Mouse (Mus musculus): ENCODE data around the gene Ccdc50.

Ccdc50 gene

GRCm38 (mm10) chr16:27395251-27396037 is 6.8 kb downstream of the Ccdc50 start:
- in situ Hi-C loops (cut with MboI), result no loop called here

GRCm38 (mm10) chr16:27396951-27397350 is 8.3 kb downstream of the Ccdc50 start:
- in situ Hi-C loops (cut with MboI), result no loop called here

- in situ Hi-C loops (cut with MboI), result no loop called here
Measured at GRCm38 (mm10) chr16:27399026-27399718, 10.5 kb downstream of the Ccdc50 start.

- in situ Hi-C loops (cut with MboI), result no loop called here
Measured at GRCm38 (mm10) chr16:27399719-27400253, 11.1 kb downstream of the Ccdc50 start.

GRCm38 (mm10) chr16:27401579-27401978 is 12.9 kb downstream of the Ccdc50 start:
- in situ Hi-C loops (cut with MboI), result no loop called here

GRCm38 (mm10) chr16:27404107-27404506 is 15.4 kb downstream of the Ccdc50 start:
- in situ Hi-C loops (cut with MboI), result no loop called here

GRCm38 (mm10) chr16:27416937-27417584 is 28.4 kb downstream of the Ccdc50 start:
- in situ Hi-C loops (cut with MboI), result no loop called here

GRCm38 (mm10) chr16:27417632-27418031 is 29.0 kb downstream of the Ccdc50 start:
- in situ Hi-C loops (cut with MboI), result no loop called here

- in situ Hi-C loops (cut with MboI), result no loop called here
Measured at GRCm38 (mm10) chr16:27420982-27421381, 32.3 kb downstream of the Ccdc50 start.

GRCm38 (mm10) chr16:27435034-27435433 is 46.4 kb downstream of the Ccdc50 start:
- in situ Hi-C loops (cut with MboI), result no loop called here

GRCm38 (mm10) chr16:27443941-27444340 is 55.3 kb downstream of the Ccdc50 start:
- in situ Hi-C loops (cut with MboI), result no loop called here

- in situ Hi-C loops (cut with MboI), result no loop called here
Measured at GRCm38 (mm10) chr16:27449360-27449759, 60.7 kb downstream of the Ccdc50 start.

GRCm38 (mm10) chr16:27450655-27451054 is 62.0 kb downstream of the Ccdc50 start:
- in situ Hi-C loops (cut with MboI), result loop anchor here (25.0 kb wide), 1 partner anchor 1488 kb away; no protein-coding TSS in a partner anchor

- in situ Hi-C loops (cut with MboI), result loop anchor here (25.0 kb wide), 1 partner anchor 1491 kb away; no protein-coding TSS in a partner anchor
Measured at GRCm38 (mm10) chr16:27453396-27453795, 64.7 kb downstream of the Ccdc50 start.

- in situ Hi-C loops (cut with MboI), result loop anchor here (25.0 kb wide), 1 partner anchor 1492 kb away; no protein-coding TSS in a partner anchor
Measured at GRCm38 (mm10) chr16:27453823-27454222, 65.2 kb downstream of the Ccdc50 start.

- in situ Hi-C loops (cut with MboI), result loop anchor here (25.0 kb wide), 1 partner anchor 1495 kb away; no protein-coding TSS in a partner anchor
Measured at GRCm38 (mm10) chr16:27457273-27457672, 68.6 kb downstream of the Ccdc50 start.

GRCm38 (mm10) chr16:27468731-27469130 is 80.1 kb downstream of the Ccdc50 start:
- in situ Hi-C loops (cut with MboI), result loop anchor here (25.0 kb wide), 1 partner anchor 1506 kb away; no protein-coding TSS in a partner anchor

- in situ Hi-C loops (cut with MboI), result loop anchor here (25.0 kb wide), 1 partner anchor 1509 kb away; no protein-coding TSS in a partner anchor
Measured at GRCm38 (mm10) chr16:27471389-27471788, 82.7 kb downstream of the Ccdc50 start.

- in situ Hi-C loops (cut with MboI), result no loop called here
Measured at GRCm38 (mm10) chr16:27483834-27484233, 95.2 kb downstream of the Ccdc50 start.
